Mouse (Mus musculus): ENCODE data around the gene Lrrc4. TPM values are rescaled to one million over a fixed set of nuclear protein-coding genes. Genes with fewer than 3 reads are reported as not detected.

Gene Lrrc4
- polyA plus RNA-seq, 1 experiment from 2014 or later: 1.2 TPM

GRCm38 (mm10) chr6:28681521-28682457 lies 149.8 kb downstream of the Lrrc4 start:
- 87% methylated on average over 8 of the region's 8 CpGs for WGBS
- ATAC-seq (ENCODE audit: insufficient number of reproducible peaks, insufficient read depth, low FRiP score, low TSS enrichment, low read depth): no peak
- Histone ChIP-seq H3K9me3 (no peaks in the 10 kb centered on the region), H3K4me3 (no peak overlapping the region), H3K4me1 (0 out of 2 replicates have a peak, but pooled peaks cover 3% of the 10 kb centered on the region), H3K27ac (no peak overlapping the region), H3K27me3 (no peaks in the 10 kb centered on the region), H3K9ac (no peak overlapping the region), H3K36me3 (no peaks in the 10 kb centered on the region), H3K4me2 (no peak overlapping the region)

- Histone ChIP-seq H3K36me3 (no peaks in the 10 kb centered on the region), H3K4me1 (0 out of 2 replicates have a peak, but pooled peaks cover 3% of the 10 kb centered on the region), H3K27ac (no peak overlapping the region), H3K4me2 (no peak overlapping the region), H3K9me3 (no peaks in the 10 kb centered on the region), H3K9ac (no peak overlapping the region), H3K4me3 (no peak overlapping the region), H3K27me3 (no peaks in the 10 kb centered on the region)
- WGBS: 88% methylated on average over 4 of the region's 4 CpGs
- no peak for ATAC-seq (ENCODE audit: insufficient number of reproducible peaks, insufficient read depth, low FRiP score, low TSS enrichment, low read depth)
Observed at GRCm38 (mm10) chr6:28680537-28680936, 151.0 kb downstream of the Lrrc4 start.

GRCm38 (mm10) chr6:28678896-28679295 lies 152.7 kb downstream of the Lrrc4 start:
- Histone ChIP-seq H3K27ac (no peak overlapping the region), H3K4me1 (0 out of 2 replicates have a peak, but pooled peaks cover 3% of the 10 kb centered on the region), H3K36me3 (no peaks in the 10 kb centered on the region), H3K4me3 (no peak overlapping the region), H3K27me3 (no peaks in the 10 kb centered on the region), H3K9ac (no peak overlapping the region), H3K9me3 (no peaks in the 10 kb centered on the region), H3K4me2 (no peak overlapping the region)
- 91% methylated on average over 1 of the region's 1 CpGs for WGBS
- no peak for ATAC-seq (ENCODE audit: insufficient number of reproducible peaks, insufficient read depth, low FRiP score, low TSS enrichment, low read depth)

- H3K4me1 ChIP-seq: 0 out of 2 replicates have a peak, but pooled peaks cover 3% of the 10 kb centered on the region
- no peak overlapping the region for H3K9ac ChIP-seq
- no peak for ATAC-seq (ENCODE audit: insufficient number of reproducible peaks, insufficient read depth, low FRiP score, low TSS enrichment, low read depth)
- H3K27ac ChIP-seq: no peak overlapping the region
- H3K36me3 ChIP-seq: peaks cover 3% of the 10 kb centered on the region; the same call in 1 of the 2 replicates
- H3K9me3 ChIP-seq: no peaks in the 10 kb centered on the region
- H3K27me3 ChIP-seq: no peaks in the 10 kb centered on the region
- WGBS: 92% methylated on average over 1 of the region's 1 CpGs
- H3K4me2 ChIP-seq: no peak overlapping the region
- H3K4me3 ChIP-seq: no peak overlapping the region
Observed at GRCm38 (mm10) chr6:28674686-28675085, 156.9 kb downstream of the Lrrc4 start.

DNA sequence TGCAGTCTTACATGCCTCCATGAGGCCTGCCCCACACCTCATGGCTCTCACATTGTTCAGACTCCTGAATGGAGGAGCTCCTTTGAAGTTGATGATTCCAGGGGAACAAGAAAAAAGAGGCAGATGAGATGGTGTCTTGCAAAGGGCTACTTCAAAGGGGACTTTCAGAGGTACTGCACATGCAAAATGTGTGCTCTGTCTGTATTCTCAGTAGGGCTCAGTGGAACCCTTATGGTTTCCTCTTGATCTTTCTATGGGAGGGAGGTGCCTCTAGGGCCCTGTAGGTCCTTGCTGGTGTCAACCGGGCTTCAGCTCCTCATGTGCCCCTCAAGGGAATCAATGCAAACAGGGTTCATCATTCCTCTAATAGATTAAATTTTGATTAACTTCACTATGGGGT lies 159.2 kb downstream of the Lrrc4 start:
- 0 out of 2 replicates have a peak, but pooled peaks cover 3% of the 10 kb centered on the region for H3K4me1 ChIP-seq
- no peaks in the 10 kb centered on the region for H3K27me3 ChIP-seq
- H3K27ac ChIP-seq: no peak overlapping the region; the same call in 1 of the 2 replicates
- H3K4me3 ChIP-seq: no peak overlapping the region
- H3K36me3 ChIP-seq: peaks cover 14% of the 10 kb centered on the region
- 71% methylated on average over 1 of the region's 1 CpGs for WGBS
- H3K9ac ChIP-seq: no peak overlapping the region
- H3K4me2 ChIP-seq: no peak overlapping the region
- no peaks in the 10 kb centered on the region for H3K9me3 ChIP-seq
- no peak for ATAC-seq (ENCODE audit: insufficient number of reproducible peaks, insufficient read depth, low FRiP score, low TSS enrichment, low read depth)

- Histone ChIP-seq H3K4me1 (0 out of 2 replicates have a peak, but pooled peaks cover 3% of the 10 kb centered on the region), H3K27me3 (no peaks in the 10 kb centered on the region), H3K27ac (no peak overlapping the region), H3K36me3 (peaks cover 14% of the 10 kb centered on the region), H3K4me3 (no peak overlapping the region), H3K4me2 (no peak overlapping the region), H3K9ac (no peak overlapping the region), H3K9me3 (no peaks in the 10 kb centered on the region)
- ATAC-seq (ENCODE audit: insufficient number of reproducible peaks, insufficient read depth, low FRiP score, low TSS enrichment, low read depth): no peak
- WGBS: 94% methylated on average over 5 of the region's 5 CpGs
Observed at GRCm38 (mm10) chr6:28669251-28669650, 162.3 kb downstream of the Lrrc4 start.

- H3K36me3 ChIP-seq: peaks cover 14% of the 10 kb centered on the region
- H3K9me3 ChIP-seq: no peaks in the 10 kb centered on the region
- H3K27ac ChIP-seq: no peak overlapping the region
- no peak for ATAC-seq (ENCODE audit: insufficient number of reproducible peaks, insufficient read depth, low FRiP score, low TSS enrichment, low read depth)
- H3K4me2 ChIP-seq: no peak overlapping the region
- 94% methylated on average over 1 of the region's 1 CpGs for whole genome bisulfite sequencing
- no peaks in the 10 kb centered on the region for H3K27me3 ChIP-seq
- no peak overlapping the region for H3K9ac ChIP-seq
- H3K4me1 ChIP-seq: 0 out of 2 replicates have a peak, but pooled peaks cover 3% of the 10 kb centered on the region
- no peak overlapping the region for H3K4me3 ChIP-seq
Observed at GRCm38 (mm10) chr6:28667586-28667985, 164.0 kb downstream of the Lrrc4 start.

- Histone ChIP-seq H3K27me3 (no peaks in the 10 kb centered on the region), H3K9me3 (no peaks in the 10 kb centered on the region), H3K9ac (no peak overlapping the region), H3K4me1 (no peaks in the 10 kb centered on the region), H3K27ac (no peak overlapping the region), H3K36me3 (peaks cover 15% of the 10 kb centered on the region), H3K4me3 (no peak overlapping the region), H3K4me2 (no peak overlapping the region)
- ATAC-seq (ENCODE audit: insufficient number of reproducible peaks, insufficient read depth, low FRiP score, low TSS enrichment, low read depth): no peak
- WGBS: 76% methylated on average over 3 of the region's 3 CpGs
Observed at GRCm38 (mm10) chr6:28664716-28665115, 166.8 kb downstream of the Lrrc4 start.

DNA sequence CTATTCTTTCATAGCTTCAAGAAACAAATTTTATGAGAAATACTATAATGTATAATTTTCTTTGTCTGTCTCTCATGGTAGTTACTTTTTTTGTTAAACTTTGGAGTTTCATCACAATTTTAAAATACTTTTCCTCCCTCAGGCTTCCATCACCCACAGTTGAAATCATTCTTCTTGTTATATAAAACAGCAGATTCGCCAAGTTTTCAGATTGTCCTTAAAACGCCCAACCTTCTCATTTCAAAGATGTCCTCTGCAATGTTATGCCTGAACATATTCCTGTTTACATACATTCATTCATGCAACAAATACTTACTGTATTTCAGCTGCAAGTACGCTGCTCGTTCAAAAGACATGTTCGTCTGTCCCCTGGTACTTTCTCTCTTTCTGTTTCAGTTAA lies 167.9 kb downstream of the Lrrc4 start:
- Histone ChIP-seq H3K27ac (no peak overlapping the region), H3K4me3 (no peak overlapping the region), H3K27me3 (no peaks in the 10 kb centered on the region), H3K9ac (no peak overlapping the region), H3K9me3 (no peaks in the 10 kb centered on the region), H3K4me1 (peaks cover 6% of the 10 kb centered on the region; the same call in 1 of the 2 replicates), H3K36me3 (peaks cover 7% of the 10 kb centered on the region; the same call in 1 of the 2 replicates), H3K4me2 (no peak overlapping the region)
- ATAC-seq (ENCODE audit: insufficient number of reproducible peaks, insufficient read depth, low FRiP score, low TSS enrichment, low read depth): no peak
- WGBS: 79% methylated on average over 5 of the region's 5 CpGs

- peaks cover 6% of the 10 kb centered on the region; the same call in 1 of the 2 replicates for H3K4me1 ChIP-seq
- ATAC-seq (ENCODE audit: insufficient number of reproducible peaks, insufficient read depth, low FRiP score, low TSS enrichment, low read depth): no peak
- H3K4me2 ChIP-seq: no peak overlapping the region
- no peak overlapping the region for H3K4me3 ChIP-seq
- 0 out of 2 replicates have a peak, but pooled peaks cover 3% of the 10 kb centered on the region for H3K36me3 ChIP-seq
- H3K27ac ChIP-seq: no peak overlapping the region
- WGBS: 82% methylated on average over 3 of the region's 3 CpGs
- H3K9ac ChIP-seq: no peak overlapping the region
- no peaks in the 10 kb centered on the region for H3K27me3 ChIP-seq
- no peaks in the 10 kb centered on the region for H3K9me3 ChIP-seq
Observed at GRCm38 (mm10) chr6:28663004-28663403, 168.5 kb downstream of the Lrrc4 start.

GRCm38 (mm10) chr6:28656511-28656910 lies 175.0 kb downstream of the Lrrc4 start:
- Histone ChIP-seq H3K4me1 (peaks cover 6% of the 10 kb centered on the region; the same call in 1 of the 2 replicates), H3K9ac (no peak overlapping the region), H3K4me2 (no peak overlapping the region), H3K27me3 (no peaks in the 10 kb centered on the region), H3K36me3 (peaks cover 4% of the 10 kb centered on the region), H3K4me3 (no peak overlapping the region), H3K9me3 (no peaks in the 10 kb centered on the region), H3K27ac (no peak overlapping the region)
- no peak for ATAC-seq (ENCODE audit: insufficient number of reproducible peaks, insufficient read depth, low FRiP score, low TSS enrichment, low read depth)
- 96% methylated on average over 5 of the region's 5 CpGs for WGBS

GRCm38 (mm10) chr6:28645231-28645630 lies 186.3 kb downstream of the Lrrc4 start:
- Histone ChIP-seq H3K9ac (no peak overlapping the region), H3K9me3 (no peaks in the 10 kb centered on the region), H3K4me3 (no peak overlapping the region), H3K4me1 (peaks cover 5% of the 10 kb centered on the region), H3K27ac (no peak overlapping the region), H3K27me3 (no peaks in the 10 kb centered on the region), H3K4me2 (no peak overlapping the region), H3K36me3 (no peaks in the 10 kb centered on the region)
- ATAC-seq (ENCODE audit: insufficient number of reproducible peaks, insufficient read depth, low FRiP score, low TSS enrichment, low read depth): no peak
